Mouse (Mus musculus): ENCODE measurements around the gene Muc15.

Muc15 gene

DNA sequence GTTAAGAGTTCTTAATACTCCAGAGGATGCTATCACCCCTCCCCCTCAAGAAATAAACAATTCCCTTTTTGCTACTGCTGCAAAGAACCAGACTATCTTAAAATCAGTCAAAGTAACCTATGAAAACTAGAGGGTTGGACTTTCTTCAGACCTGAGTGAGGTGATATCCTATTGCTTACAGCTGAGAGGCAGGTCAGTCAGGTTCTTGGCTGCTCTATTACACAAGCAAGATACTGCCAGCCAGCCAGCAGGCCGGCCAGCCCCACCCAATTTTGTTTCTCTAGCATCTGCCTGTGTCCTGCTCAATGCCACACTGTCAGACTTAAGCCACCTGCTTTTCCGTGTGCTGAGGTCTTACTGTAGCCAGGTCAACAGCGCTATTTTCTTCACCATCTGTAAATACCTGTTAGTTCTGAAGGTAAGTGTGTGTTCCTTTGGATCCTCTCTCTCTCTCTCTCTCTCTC is at the start of gene Muc15:
Gene Muc15, plus strand, starts transcription at position 51 of the 464 bp plus-strand sequence.
- DNase-seq (ENCODE audit: low spot score), result no peak

DNA sequence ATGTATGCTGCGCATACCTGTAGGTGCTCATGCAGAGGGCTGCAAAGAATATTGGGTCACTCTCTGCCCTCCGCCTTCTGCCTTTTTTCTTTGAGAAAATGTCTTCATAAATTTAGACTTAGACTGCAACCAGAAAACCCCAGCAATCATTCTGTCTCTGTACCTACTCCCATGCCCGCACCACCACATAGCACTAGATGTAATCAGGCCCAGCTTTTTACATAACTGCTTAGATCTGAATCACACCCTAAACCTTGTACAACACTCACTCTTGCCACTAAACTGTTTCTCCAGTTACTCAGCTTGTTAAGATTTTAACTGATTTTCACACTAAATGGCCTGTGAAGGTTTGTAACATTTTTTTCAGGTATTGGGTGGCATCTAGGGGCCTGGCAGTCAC is 11.7 kb upstream of the Muc15 start:
- no peak for DNase-seq (ENCODE audit: low spot score)

DNA sequence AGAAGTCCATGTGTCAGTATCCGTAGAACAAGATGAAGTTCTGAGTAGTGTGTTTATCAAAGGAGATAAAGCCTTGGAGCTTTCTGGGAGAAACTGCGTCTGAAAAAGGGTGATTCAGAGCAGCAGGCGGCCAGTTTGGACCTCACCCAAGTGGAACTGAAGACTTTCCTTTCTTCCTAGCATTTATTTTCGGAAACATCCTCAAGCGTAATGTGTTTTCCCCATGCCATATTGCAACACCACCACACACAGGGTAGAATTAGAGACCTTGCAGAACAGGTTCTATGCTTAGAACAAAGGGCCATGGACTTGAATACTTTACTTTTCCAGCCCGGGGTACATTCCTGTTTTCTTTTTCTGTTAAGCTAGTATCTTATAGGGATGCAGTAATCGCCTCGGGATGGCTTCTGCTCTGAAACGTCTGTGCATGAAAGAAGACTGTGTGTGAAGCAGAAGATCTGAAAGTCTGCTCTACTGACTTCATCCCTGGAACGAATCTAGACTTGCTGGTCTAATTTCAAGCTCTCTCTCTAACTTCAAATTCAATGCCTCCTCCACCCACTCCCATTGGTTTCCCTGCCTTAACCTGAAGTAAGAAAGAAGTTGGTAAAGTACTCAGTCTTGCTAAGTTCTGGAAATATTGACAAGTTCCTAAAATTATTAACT is 11.0 kb upstream of the Muc15 start:
- no peak for DNase-seq (ENCODE audit: low spot score)

DNA sequence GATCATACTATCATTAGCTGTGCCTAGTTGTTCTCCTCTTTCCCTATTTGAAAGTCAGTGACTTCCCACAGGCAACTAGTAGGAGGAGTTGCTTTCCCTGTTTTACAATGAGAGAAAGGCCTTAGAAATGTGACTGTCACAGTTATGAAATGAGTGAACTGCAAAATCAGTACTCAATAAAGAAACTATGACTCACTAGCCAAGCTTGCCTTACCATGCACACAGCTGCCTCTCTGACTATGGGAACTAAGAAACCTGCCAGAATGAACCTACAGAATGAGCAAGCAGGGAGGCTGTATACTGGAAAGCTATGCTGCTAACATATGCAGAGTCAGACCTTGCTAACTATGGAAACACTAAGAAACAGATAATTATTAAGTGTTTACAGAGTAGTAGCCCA is 2.1 kb upstream of the Muc15 start:
- DNase-seq (ENCODE audit: low spot score), result no peak

DNA sequence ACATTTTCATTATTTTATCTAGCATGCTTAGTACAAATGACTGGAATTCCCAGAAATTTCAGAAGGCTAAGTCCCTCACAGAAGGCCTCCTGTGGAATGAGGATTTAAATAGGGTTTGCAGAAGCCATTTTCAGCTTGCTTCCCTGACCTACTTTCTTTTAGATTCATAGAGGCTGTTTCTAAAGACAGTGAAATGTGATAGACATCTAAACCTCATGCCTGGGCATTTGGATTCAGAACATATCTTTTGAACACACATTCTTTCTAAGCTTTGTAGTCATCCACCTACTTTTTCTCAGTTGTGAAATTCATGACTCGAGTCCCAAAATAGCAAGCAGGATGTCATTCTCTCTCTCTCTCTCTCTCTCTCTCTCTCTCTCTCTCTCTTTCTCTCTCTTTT is 1.1 kb downstream of the Muc15 start:
- DNase-seq (ENCODE audit: low spot score), result no peak

DNA sequence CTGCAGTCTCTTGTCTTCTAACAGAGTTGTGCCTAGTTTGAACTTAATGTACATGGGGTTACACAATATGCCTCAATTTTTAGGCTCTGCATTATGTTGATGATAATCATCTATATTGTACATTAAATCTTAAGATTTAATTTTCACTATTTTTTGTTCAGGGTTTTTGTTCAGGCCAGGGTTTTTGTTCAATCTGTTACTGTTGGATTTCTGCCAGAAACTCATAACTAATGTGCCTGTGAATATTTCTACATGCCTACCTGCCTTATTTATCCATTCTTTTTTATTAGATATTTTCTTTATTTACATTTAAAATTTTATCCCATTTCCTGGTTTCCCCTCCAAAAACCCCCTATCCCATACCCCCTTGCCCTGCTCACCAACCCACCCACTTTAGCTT is 5.0 kb downstream of the Muc15 start:
- DNase-seq (ENCODE audit: low spot score), result no peak

DNA sequence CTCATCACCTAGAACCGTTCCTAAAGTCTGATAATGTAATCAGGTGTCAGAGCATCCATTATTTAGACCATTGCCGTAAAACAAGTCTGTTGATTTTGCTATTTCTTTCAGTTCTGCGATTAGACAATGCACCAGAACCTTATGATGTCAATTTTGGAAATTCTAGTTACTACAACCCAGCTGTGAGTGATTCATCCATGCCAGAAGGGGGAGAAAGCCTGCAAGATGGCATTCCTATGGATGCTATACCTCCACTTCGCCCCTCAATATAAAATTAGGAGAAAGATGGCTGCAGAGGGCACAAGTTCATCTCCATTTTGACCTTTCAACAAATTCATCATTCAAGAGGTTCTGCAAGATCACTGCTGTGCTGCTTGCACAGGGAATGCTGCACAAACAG is 16.1 kb downstream of the Muc15 start:
- no peak for DNase-seq (ENCODE audit: low spot score)

DNA sequence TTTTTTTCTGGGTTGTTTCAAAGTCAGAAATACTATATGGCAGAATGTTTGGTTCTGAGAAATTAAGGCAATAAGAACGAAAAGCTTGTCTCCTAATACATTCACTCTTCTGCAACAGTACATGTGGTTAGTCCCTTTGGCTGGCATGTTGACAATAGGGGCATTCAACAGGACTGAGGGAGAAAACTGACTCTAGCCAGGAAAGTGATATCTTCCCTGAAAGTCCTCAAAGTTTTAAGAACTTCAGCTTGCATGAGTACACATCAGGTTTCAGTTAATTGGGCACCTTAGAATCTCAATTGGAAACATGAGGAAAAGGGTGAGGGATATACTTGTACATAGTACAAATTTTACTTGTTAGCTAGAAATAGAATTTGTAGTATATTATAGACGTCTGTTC is 16.8 kb downstream of the Muc15 start:
- DNase-seq (ENCODE audit: low spot score), result no peak

DNA sequence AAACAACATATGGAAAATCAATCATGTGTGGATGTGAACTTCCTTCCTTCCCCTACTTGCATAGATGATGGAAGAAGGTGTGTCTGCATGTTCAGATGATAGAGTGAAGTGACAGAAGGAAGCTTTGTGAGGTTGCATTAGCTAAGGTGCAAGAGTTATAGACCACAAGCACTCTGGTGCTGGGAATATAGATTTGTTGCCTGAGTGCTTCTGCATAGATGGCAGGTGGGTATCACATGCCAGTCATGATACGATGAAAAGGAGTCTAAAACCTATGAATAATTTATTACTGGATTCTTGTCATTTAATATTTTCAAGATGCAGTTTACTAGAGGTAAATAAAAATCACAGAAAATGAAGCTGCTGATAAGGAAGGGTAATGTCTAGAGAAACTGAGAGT is 18.6 kb downstream of the Muc15 start:
- no peak for DNase-seq (ENCODE audit: low spot score)

DNA sequence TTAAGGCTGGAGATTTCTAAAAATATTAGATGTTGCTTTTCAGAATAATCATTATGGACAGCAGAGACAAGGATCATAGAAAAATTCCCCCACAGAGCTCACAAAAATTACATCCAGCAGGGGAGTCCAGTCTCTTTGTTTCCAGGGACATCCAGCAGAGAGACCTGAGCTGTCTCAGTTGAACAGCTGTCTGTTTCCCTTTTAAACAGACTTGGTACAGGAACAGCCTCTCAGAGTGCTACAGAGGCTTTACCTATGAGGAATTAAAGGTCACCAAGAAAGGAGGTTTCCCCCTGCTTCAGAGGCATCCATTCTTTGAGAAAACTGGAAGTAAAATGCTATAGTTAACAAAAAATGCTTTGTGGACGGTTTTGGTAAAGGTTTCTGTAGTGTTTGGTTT is 19.4 kb downstream of the Muc15 start:
- no peak for DNase-seq (ENCODE audit: low spot score)

DNA sequence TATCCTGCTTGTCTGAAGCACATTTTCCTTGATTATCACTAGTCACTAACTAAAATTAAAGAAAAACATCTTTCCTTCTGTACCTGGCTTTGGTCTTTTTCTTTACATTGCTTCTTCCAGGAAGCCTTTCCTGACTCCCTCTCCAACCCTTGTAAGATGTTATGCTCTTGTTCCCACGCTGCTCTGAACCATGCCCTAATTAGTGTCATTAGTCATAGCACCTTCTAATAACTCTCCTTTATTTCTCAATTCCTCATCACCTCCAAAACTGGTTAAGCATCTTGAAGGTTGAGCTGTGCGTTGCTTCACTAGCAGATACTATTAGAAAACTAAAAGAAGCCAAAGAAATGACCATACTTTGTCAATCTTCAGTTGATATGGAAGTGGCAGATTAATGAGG is 36.4 kb downstream of the Muc15 start:
- no peak for DNase-seq (ENCODE audit: low spot score)

DNA sequence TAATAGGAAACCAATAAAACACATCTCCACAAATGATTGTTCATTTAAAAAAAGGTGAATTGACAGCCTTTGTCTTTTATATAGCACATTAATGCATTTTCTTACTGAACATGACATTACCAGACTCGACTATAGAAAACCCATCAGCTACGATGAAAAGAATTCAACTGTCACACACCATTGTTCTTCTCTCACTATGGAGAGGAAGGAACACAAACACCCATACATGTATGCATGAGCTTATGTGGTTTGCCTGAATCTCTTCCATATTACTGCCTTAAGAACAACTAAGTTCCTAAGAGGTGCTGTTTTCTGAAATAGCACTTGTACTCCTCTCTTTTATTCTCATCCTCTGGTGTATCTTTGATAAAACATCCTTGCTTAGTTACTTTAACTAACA is 38.3 kb downstream of the Muc15 start:
- no peak for DNase-seq (ENCODE audit: low spot score)

DNA sequence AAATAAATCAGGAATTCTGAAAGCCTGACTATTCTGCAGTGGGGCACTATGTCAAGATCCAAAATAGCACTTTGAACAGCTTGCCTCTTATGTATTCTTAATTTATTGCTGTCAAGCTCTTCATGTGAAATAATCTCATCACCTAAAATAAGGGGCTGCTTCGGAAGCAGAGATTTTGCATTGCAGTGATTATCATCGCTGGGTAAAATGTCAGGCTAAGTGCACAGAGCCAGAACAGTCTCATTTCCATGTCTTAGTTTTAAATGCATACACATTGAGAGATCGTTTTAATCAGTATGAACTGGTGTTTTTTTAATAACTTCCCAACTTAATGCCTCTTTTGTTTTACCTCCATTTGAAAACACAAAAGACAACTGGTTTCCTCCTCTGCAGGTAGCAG is 66.3 kb downstream of the Muc15 start:
- DNase-seq (ENCODE audit: low spot score), result no peak

Data from spleen, adult 12 weeks (tissue).